Mouse (Mus musculus): ENCODE results near the gene Angptl8.

GRCm38 (mm10) chr9:21820183-21820582 is 15.1 kb upstream of the Angptl8 start:
- TF ChIP-seq CTCF (IDR thresholded peaks at IDR 0.05; ENCODE audit: low read depth) (no peak), EP300 (optimal IDR thresholded peaks at IDR 0.05) (no peak)

All from stomach, postnatal 0 days (tissue).